Mouse (Mus musculus) cerebellum, postnatal 14 days (tissue): ENCODE data around the gene AY358078.
"Not testable (repeated sequence)": the region's sequence is repeated elsewhere in the genome, so short reads cannot be mapped to it uniquely, and the experiment has no call there.

Source experiments
- DNase-seq, 2 experiments: peaks; one replicate each; pipeline ENCODE4 v3.0.0; 2021; ENCODE audit warnings: mixed read lengths in 2 of 2

Gene AY358078

DNA sequence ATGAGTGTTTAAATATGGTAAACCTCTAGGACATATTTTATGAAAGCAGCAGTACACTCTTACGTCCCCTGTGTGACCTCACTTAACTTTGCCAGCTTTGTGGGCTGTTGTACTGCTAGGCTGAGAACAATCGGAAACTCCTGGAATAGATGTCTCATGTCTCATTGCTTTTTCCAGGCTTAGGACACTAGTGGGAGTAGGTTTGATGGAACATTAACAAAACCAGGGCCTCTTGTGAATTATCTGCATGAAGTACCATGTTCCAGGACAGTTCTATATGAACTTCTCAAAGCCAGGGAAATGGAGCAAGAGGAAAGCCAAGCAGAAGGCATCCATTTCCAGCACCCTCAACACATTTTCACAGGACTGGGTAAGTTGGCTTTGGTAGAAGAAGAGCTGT is at the start of gene AY358078:
TSS of gene AY358078 (plus strand) at position 301 of the 400 bp plus-strand sequence.
- DNase-seq: no peak

DNA sequence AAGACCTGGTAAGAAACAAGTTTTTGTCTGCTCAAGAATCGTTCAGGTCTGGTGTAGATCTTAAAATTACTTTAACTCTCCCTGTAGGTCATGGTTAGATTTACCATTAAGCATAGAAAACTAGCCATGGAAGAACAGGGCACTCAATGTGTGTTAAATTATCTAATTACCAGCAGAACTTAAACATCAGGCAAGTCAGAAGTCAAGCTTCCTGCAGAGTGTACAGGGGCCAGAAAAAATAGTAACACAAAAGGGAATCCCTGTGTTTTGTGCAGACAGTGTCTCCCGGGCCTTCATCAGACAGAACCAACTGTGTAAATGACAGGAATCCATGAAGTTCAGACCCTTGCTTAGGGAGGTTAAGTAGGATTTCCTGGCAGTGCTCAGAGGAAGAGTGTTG is 43.9 kb upstream of the AY358078 start:
- no peak for DNase-seq

DNA sequence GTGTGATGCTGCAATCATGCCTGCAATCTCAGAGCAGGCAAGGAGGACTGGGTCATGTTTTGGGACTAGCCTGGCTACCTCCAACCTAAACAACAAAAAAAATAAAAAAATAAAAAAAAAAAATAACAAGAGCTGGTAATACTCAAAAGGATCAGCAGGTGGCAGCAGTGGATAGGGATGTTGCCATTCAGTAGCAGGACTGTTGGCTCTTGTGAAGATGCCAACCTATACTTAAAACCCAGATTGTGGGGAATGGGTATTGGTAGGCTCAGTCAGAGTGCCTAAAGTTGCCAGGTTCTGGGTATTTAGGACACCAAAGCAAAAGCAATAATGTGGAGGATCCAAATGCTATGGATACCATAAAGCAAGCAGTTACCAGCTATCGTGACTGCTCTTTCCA is 28.5 kb upstream of the AY358078 start:
- peak; percentile 7 to 22 for DNase-seq

DNA sequence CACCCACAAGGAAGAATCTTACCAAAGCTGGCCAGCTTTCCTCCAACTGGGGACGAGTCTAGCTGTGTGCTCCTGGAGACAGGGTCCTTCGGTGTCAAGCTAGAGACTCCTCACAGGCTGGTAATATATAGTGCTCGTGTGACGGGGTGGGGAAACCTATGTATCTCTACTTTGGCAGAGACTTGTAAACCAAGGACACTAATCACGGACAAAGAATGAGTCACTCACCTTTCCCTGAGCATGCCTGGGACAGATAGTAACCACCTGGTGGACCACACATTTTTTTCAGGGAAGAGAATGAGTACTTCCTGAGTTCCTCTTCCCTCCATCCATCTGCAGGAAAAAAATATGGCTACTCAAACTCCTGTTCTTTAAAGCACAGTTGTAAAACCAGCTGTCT is 26.4 kb upstream of the AY358078 start, which contains the start of gene Ang4:
TSS of gene Ang4 (minus strand) at position 101 of the 400 bp plus-strand sequence.
- DNase-seq: no peak

DNA sequence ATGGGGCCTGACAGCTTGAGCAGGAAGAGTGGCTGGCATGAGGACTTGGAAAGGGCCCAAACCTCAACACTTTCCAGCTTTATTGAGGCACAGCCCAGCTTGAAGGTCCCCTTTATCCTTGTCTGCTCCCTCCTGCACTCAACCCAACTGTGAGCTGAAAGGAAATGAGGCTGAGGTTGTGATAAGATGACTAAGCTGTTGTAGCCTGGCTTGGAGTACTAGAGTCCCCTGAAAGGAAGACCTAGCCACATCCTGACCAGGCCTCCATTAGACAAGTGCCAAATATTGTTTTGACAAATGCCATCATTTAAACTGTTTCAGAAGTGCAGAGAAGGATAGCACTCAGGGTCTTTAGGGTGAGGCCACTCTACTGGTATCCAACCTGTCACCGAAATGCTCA is 22.1 kb upstream of the AY358078 start:
- DNase-seq: peak in 1 of 2 experiments; percentile 3

DNA sequence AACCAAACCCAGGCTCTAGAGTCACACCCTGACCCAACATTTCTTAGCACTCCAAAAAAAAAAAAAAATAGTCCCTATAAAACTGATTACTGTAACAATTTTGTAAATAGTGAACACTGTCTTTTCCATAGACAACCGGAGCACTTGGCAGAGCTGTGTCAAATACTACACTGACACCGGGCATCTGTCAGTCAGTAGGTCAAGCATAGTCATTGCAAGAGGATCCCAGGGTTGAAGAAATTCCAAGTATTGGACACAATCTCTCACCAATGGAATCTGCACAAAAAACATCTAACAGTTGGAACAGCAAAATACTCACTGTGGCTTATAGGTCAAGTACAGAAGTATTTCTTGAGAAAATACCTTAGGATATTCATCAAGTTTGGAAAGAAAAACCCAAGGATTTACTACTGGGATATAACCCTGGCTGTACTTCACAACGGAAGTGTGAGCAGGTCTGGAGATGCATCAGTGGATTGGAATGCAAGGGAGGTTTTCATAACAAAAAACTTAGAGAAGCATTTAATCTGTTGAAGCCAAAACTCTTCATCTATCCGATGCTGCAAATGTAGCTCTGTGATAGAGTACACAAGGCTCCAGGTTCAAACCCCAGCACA is 20.9 kb upstream of the AY358078 start:
- no peak for DNase-seq

DNA sequence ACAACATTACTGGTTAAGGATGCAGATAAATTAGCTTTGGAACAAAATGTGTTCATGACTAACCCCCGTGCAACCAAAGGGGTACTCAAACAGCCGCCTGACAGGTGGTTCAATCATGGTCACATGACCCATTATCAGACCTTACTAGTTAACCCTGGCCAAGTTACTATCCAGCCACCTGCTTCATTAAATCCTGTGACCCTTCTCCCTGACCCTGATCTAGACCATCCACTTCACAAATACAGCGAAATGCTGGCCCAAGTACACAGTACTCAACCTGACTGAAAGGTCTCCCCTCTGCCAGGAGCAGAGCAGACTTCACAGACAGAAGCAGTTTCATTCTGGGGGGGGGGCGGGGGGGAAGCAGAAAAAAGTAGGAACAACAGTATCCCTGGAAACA is 13.5 kb upstream of the AY358078 start:
- no peak for DNase-seq

DNA sequence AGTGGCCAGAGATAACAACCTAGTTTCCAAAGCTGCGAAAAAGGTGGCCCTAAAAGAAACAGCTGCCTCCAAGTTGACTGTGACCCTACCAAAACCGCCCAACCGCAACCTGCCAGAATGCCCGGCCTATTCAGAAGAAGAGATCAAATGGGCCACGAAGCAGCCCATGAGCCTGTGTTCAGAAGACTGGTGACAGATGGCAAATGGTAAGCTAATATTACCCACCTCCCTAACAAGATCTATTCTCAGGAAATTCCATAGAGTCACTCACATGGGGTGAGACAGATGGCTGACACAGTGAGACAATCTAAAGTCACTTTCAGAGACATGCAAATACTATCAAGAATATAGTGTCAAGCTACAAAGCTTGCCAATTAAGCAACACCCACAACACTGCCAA is 12.8 kb upstream of the AY358078 start:
- peak; percentile 3 to 36 for DNase-seq

DNA sequence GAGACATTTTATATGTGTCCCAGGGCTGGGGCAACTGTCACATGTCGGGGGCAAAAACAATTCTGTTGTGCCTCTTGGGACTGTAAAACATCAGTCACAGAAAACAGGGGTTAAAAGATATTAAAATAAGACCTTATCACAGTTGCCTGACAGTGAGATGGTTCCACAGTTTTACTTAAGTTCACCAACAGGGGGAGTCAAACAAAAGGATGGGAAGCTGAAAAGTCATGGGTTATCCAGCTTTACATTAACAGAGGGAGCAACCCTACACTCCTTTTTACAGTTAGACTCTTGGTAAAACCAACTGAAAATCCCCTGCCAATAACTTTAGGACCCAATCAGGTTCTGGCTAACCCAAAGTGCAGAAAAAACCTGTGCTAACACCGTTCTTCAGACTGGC is 10.7 kb upstream of the AY358078 start:
- DNase-seq: no peak

DNA sequence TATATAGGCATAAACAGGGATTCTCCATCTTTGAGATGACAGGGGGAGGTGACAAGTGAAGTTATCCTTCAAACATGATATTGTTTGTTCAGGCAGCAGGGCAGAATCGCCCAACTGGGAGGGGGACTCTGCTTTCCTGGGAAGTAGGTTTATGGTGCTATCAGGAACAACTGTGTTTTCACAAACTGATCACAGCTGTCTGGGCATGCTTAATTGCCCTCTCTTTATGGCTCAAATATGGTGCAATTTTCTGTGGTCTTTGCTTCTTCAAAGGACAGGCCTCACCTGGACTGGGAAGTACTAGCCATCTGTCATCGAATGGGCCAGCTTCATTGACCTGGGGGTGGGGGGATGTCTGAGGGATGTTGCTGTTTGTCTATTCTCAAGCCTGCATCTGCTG is 5.7 kb upstream of the AY358078 start:
- no peak for DNase-seq

DNA sequence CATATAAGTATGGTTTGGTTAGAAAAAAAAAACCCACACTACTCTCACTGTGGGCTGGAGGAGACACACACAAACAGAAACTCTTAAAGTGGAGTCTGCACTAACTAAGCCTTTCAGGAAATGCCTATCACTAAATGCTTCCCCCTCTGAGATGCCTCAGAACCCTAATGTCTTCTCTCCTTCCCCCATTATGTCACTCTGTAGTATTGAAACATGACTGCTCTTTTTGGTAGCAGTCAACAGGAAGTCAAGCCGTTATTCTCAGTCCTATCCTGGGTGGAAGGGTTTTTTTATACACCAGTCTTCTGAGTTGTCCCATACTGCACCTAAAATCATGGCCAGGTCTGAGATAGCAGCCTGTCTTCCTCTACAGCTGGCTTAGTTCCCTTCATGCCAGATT is 26.8 kb downstream of the AY358078 start:
- no peak for DNase-seq

DNA sequence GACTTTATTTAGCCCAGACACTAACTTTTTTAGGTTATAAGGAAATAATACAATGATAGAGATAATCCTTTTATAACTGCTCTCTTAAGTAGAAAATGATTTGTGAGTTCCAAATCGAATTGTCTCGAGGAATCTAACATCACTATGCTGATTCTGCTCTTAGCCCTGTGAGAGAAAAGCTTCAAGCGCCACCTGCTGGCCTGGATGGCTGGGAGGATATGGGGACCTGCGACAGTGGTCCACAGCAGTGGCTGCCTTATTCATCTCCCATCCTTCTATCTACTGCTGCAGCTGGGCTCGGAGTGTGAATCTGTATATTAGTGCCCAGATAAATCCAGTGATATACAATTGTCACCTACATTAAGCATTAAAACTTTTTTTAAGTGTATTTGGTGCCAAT is 28.0 kb downstream of the AY358078 start:
- DNase-seq: peak; percentile 49 to 54

DNA sequence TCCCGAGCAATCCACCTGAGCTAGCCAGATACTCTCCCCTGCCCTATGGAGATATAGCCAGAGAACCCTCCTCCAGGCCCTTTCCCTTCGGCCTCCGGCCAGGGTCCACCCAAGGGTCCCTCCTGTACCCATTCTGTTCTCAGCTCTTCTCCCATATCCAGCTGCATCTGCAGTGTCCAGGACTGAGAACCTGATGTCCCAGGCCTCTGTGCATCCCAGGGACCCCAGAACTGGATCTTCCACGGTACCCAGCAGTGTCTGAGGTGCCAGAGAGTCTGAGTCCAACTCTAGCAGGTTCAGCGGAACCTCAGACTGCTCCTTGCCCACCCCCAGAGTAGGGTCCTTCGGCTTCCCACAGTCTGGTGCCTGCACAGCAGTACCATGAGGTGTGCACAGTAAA is 29.3 kb downstream of the AY358078 start:
- no peak for DNase-seq

DNA sequence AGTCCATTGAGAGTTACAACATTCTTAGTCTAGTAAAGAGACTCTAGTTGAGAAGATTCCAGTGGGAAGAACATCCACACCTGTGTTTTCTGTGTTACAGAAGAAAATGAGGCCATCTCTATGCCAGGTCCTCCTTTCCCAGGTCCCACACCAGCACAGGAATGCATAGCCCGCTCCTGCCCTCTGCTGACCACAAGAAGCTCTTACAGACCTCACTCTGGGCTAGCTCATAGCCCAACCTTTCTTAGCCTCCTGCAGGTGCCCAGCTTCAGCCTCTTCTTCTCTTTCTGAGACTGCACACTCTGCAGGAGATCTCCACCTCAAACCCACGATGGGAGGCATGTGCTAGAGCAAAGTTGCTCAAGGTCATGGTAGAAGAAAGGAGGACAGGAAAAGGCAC is 38.6 kb downstream of the AY358078 start:
- peak; percentile 18 to 24 for DNase-seq

DNA sequence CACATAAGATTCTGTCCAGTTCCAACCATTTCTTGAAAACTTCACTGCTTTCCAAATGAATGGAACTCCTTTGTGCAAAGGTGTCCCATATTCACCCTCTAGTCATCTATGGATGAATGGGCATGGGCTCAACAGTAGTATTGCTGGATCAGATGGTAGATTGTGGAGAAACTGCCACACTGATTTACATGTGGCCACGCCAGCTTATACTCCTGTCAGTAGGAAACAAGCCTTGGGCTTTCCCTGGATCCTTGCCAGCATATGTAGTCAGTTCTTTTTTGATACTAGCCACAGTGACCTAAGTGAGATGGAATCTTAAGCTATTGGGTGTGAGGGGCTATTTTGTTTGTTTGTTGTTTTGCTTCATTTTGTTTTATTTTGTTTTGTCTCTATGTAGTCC is 42.4 kb downstream of the AY358078 start:
- DNase-seq: no peak

DNA sequence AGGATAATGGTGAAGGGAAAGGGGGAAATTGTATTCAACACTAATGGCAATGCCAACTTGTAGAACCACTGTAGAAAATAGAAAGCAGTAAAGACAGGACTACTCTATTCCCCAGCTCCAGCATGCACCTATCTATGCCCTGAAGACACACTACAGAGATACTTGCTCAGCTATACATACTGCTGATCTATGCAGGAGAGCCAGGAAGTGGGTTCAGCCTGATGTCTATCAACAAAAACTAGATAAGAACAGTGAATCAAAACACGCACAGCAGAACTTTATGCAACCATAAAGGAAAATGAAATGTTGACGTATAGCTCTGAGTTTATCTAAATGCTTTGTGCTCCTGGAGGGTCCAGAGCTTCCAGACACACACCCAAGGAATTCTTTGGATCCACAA is 42.9 kb downstream of the AY358078 start:
- DNase-seq: no peak

DNA sequence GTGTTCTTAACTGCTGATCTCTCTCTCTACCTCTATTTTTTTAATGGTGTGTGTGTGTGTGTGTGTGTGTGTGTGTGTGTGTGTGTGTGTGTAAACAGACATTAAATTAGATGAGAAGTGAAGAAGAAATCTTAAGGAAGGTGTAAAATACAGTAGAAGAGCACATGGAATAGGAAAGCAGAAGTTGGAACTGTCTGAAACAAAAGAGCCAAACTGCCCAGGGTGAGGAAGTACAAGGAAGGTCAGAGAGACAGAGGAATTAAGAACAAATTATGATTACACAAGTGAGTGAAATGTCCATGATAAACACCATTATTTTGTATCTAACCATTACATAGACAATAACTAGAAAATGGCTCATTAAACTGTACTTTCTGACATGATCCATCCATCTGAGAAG is 44.0 kb downstream of the AY358078 start:
- DNase-seq: no peak

DNA sequence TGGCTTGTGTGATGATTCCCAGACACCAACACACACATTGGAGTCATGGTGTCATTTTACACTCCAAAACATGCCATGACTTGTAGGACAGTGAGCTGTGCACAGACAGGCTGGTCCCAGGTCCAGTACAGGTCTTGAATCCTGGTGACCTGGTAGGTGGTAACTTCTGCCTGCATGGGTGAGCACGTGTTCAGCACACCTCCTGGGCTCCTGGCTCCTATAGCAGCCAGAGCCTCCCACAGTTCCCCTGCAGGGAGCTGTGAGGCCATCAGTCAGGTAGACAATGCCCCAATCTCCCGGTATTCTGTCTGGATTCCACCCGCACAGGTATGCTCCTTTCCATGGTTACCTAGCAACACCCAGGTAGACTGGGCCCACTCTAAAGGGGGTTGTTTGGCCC is 46.7 kb downstream of the AY358078 start:
- no peak for DNase-seq

DNA sequence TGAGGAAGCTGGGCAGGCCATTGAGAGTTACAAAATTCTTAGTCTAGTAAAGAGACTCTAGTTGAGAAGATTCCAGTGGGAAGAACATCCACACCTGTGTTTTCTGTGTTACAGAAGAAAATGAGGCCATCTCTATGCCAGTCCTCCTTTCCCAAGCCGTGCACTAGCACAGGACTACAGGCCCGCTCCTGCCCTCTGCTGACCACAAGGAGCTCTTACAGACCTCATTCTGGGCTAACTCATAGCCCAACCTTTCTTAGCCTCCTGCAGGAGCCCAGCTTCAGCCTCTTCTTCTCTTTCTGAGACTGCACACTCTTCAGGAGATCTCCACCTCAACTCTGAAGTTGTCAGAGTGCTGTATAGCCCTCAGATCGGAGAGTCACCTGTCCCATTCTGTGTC is 51.2 kb downstream of the AY358078 start:
- DNase-seq: peak in 1 of 2 experiments; percentile 21

DNA sequence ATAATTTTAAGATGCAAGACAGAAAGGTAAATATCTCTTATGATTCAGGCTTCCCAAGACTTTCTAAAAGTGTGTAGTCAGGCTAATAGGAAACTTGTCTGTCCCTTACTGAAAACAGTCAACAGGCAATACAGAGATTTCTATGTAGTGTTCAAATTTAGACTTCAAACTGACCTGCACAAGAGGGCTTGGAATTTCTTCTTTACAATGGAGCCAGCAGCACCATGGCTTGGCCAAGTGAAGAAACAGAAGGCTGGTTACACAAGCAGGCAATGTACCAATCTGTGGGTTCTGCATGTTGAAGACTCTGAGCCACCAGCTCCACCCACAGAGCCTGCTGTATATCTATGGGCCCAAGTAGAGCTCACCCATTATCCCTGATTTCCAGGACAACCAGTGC is 53.6 kb downstream of the AY358078 start, which contains the start of gene Ear6:
TSS of gene Ear6 (plus strand) at position 301 of the 400 bp plus-strand sequence.
- DNase-seq: no peak

DNA sequence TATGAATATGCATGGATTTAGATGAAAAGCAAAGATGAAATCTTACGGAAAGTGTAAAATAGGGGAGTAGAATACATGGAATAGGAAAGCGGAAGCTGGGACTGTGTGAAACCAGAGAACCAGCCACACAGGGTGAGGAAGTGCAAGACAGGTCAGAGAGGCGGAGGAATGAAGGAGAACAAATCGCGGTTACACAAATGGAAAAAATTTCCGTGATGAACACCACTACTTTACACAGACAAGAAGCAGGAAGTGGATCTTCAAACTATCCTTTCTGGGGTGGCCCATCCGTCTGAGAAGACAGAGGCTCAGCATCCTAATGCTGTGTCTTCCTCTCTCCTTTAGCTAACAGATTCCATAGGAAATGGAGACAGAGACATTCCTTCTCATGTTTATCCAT is 55.4 kb downstream of the AY358078 start:
- DNase-seq: not testable (repeated sequence)

DNA sequence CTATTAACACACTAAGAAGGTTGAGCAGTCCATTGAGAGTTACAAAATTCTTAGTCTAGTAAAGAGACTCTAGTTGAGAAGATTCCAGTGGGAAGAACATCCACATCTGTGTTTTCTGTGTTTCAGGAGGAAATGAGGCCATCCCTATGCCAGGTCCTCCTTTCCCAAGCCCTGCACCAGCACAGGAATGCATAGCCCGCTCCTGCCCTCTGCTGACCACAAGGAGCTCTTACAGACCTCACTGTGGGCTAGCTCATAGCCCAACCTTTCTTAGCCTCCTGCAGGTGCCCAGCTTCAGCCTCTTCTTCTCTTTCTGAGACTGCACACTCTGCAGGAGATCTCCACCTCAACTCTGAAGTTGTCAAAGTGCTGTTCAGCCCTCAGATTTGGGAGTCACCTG is 63.8 kb downstream of the AY358078 start:
- peak; percentile 22 to 33 for DNase-seq

DNA sequence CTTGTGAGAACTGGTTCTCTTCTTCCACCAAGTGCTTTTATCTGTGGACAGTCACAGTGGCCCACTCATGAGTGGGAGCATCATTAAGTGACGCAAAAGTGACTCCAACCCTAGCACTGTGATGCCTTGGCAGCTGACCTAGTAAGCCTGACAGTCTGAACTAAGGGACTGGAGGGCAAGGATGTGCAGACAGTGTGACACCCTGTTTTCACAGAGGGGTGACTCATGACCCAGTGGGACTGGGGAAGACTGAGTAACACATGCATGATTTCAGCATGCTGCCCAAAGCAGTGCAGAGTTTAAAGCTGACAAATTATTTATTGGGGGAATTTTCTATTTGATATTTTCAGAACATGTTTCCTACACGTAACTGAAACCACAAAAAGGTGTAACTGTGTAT is 70.9 kb downstream of the AY358078 start:
- DNase-seq: no peak

DNA sequence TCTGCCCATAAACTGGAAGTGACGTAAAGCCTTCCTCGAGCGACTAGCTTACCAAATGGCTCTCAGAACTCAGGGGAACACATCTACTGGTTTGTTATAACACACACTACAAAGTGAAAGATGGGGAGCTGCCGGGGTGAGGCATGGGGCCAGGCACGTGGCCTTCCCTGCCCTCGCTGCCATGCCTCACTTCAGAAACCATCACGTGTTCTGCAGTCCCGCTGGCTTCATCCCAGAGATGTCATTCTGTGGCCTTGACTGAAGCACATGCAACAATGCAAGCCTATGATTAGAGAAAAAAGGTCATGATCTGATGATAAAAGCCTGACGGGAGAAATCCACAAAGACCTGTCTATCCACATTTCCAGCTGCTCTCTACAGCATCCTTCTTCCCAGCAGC is 71.9 kb downstream of the AY358078 start:
- no peak for DNase-seq
